Mouse (Mus musculus): ENCODE measurements at regions not wholly inside any gene's neighbourhood (a gene's known extent, or its start where the extent isn't known, plus 50 kb on each side); places are given as distances from the start of the nearest gene placed in this dataset.

GRCm38 (mm10) chr3:52444420-52445119 is 176.4 kb downstream of the Foxo1 start:
- no peak for DNase-seq (ENCODE audit: low spot score in 2 of 2)

- DNase-seq (ENCODE audit: low spot score in 2 of 2): no peak
These were observed 175.7 kb downstream of the Foxo1 start for GRCm38 (mm10) chr3:52443856-52444255.

GRCm38 (mm10) chr3:52429014-52429589 is 161.0 kb downstream of the Foxo1 start:
- DNase-seq (ENCODE audit: low spot score in 2 of 2): no peak

- DNase-seq (ENCODE audit: low spot score in 2 of 2): no peak
These were observed 154.7 kb downstream of the Foxo1 start for GRCm38 (mm10) chr3:52422826-52423225.

- no peak for DNase-seq (ENCODE audit: low spot score in 2 of 2)
These were observed 148.1 kb downstream of the Foxo1 start for GRCm38 (mm10) chr3:52416261-52416660.

GRCm38 (mm10) chr3:52415361-52415760 is 147.2 kb downstream of the Foxo1 start:
- DNase-seq (ENCODE audit: low spot score in 2 of 2): no peak

- DNase-seq (ENCODE audit: low spot score in 2 of 2): no peak
These were observed 145.9 kb downstream of the Foxo1 start for GRCm38 (mm10) chr3:52414017-52414416.

GRCm38 (mm10) chr3:52413187-52413746 is 145.1 kb downstream of the Foxo1 start:
- DNase-seq (ENCODE audit: low spot score in 2 of 2): no peak

GRCm38 (mm10) chr3:52411356-52411755 is 143.2 kb downstream of the Foxo1 start:
- DNase-seq (ENCODE audit: low spot score in 2 of 2): no peak

GRCm38 (mm10) chr3:52409465-52409864 is 141.3 kb downstream of the Foxo1 start:
- DNase-seq (ENCODE audit: low spot score in 2 of 2): no peak

- DNase-seq (ENCODE audit: low spot score in 2 of 2): no peak
These were observed 138.7 kb downstream of the Foxo1 start for GRCm38 (mm10) chr3:52406778-52407318.

GRCm38 (mm10) chr3:52404636-52405035 is 136.5 kb downstream of the Foxo1 start:
- DNase-seq (ENCODE audit: low spot score in 2 of 2): no peak

- no peak for DNase-seq (ENCODE audit: low spot score in 2 of 2)
These were observed 134.9 kb downstream of the Foxo1 start for GRCm38 (mm10) chr3:52403032-52403431.

Data from frontal cortex, postnatal 14 days (tissue).